Mouse (Mus musculus) right cerebral cortex, postnatal 4 days (tissue): ENCODE measurements around the gene Kif26b.

Experiments
- DNase-seq: peaks from one replicate; pipeline ENCODE4 v3.0.0-alpha.2; 2022

The Kif26b gene

DNA sequence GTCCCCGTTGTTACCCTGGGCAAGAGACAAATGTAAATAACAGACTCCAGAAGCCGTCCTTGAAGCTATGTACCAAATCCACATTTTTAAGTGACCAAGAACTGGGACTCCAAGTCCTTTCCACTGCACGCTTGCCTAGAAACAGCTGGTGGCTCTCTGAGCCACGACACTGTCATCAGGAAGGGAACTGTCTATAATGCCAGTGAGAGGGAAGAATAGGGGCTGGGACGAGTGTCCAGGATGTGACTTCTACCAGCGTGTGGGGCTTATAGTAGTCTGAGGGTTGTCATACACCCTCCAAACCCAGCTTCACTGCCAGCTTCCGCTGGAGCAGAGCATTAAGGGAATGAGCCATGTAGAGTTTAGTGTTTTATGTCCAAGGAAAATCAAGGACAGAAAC, 138.9 kb downstream of the Kif26b start:
- no peak for DNase-seq

DNA sequence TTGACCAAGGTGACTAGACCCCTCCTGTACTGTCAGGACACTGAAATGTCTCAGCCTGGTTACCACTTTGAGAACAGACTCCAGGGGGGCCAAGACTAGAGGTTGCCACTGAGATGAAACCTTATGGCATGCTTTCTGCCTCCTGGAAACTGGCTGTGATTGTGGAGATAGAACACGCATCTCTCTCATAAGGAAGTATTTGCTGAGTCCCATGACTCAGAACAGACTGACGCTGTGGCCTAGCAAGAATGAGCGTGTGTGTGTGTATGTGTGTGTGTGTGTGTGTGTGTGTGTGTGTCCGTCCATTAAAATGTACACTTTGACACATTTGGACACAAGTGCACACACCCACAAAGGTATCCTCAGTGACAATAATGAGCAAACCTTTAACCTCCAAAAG, 140.0 kb downstream of the Kif26b start:
- no peak for DNase-seq

DNA sequence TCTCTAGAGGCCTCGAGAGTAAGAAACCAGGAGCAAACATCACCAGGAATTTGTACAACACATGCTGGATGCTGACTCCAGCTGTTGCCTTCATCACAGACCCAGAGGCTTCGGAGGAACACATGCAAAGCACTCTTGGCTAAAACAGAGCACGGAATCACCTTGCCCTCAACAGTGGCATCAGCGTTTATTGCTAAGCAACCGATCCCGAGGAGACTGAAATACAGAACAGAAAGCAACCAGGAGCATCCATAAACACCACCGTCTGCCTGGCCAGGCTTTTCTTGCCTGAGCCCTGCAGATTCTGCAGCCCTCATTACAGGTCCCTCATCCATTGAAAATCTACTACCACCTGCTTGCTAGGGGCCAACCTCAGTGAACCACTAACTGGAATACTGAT, 144.1 kb downstream of the Kif26b start:
- no peak for DNase-seq

DNA sequence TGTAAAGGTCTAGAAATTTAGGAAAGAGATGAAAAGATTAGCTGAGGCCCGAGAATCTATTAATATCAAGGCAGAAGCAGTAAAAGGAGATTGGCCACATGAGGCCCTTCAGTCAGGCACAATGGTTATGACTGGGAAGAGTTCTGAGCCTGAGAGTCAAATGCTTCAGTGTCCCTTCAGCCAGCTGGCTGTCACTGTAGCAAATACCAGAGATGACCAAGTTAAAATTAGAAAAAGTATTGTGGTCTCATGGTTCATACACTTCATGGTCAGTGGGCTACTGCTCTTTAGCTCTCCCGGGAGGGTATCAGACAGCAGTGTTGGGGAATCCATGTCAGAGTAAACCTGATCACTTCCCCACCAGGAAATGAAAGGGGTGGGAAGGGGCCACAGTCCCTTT, 144.6 kb downstream of the Kif26b start:
- DNase-seq = no peak

DNA sequence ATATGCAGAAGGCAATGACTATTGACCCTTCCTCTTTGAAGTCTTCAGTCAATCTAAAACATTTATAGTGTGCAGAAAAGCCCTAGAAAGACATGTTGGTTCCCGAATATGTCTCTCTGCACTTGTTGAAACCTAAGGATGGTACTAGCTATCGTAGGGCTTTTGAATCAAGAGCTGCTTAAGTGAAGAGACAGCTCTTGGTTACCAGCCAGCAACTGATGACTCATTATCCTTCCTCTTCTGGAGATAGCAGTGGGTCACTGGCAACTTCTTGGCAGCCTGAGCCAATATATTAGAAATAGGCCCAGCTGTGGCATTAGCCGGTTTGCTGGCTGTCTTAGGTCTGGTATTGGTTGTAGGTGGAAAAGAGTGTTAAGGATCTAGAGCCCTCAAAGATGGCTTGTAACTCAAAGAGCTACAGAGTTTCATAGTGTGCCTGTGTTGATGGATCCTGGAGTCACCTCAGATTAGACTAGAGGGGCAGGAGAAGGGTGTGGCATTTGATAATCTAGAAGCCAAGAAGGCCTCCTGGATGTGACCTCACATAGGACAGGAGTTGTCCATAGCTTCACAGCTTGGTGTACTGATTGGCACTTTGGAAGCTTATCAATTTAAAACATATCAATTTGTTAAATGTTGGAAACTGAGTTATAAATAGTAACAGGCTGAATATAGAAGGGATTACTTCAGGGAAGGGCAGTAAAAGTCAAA, 146.8 kb downstream of the Kif26b start:
- no peak for DNase-seq

DNA sequence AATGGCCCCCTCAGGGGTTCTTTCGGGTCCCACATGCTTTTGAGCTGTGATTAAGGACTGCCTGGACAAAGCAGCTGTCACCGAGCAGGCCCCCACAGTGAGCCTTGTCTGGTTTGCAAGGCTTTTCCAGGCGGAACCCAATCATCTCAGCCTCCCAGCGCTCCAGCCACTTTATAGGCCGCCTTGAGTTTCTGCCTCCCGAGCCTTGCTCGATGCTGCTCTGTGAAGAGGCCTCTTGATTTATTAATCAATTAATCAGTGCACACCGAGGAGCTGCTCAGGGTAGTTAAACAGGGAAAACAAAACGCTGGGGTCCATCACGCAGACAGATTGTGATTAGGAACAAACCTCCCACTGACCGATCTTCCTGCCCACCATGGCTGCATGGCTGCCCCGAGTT, 148.2 kb downstream of the Kif26b start:
- DNase-seq = no peak

DNA sequence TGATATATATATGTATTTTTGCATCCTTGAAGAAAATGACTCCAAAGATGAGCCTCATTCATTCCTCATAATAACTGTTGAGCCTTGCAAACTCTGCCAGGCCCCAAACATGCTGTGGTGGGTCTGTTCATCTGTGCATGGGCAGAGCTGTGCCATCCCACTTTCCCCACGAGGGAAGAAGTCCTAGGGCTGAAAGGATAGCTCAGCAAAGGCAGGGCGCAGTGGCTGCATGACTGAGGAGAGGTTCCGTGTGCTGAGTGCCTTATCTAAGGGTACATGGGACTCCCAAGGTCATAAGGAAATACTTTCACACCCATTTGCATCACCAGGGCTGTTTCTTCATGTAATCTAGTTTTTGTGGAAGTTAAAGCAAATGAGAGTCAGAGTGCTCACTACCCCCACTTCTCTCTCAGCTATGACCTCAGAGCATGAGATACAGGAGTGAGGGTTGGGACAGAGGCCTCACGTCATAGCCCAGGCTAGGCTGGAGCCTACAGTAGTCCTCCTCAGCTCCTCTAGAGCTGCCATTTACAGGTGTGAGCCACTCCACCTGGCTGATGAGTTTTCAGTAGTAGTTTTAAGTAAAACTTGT, 148.8 kb downstream of the Kif26b start:
- no peak for DNase-seq

DNA sequence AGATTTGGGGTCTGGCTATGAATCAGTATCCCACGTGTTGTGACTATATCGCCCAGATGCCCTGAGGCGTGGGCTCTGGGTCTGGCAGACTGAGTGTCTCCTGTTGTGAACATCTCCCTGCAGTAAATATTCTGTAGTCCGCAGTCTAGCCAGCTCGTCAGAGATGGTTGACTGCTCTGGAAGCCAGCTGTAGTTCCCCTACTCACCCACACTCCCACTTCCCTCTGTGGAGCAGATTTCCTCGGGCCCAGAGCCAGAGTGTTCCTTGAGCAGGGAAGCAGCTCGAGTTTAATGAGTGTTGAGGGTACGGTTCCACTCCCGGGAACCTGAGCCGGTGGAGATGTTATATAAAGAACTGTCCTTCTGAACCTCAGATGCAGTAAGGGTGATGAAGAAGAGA, 154.7 kb downstream of the Kif26b start:
- DNase-seq = peak; percentile 16

DNA sequence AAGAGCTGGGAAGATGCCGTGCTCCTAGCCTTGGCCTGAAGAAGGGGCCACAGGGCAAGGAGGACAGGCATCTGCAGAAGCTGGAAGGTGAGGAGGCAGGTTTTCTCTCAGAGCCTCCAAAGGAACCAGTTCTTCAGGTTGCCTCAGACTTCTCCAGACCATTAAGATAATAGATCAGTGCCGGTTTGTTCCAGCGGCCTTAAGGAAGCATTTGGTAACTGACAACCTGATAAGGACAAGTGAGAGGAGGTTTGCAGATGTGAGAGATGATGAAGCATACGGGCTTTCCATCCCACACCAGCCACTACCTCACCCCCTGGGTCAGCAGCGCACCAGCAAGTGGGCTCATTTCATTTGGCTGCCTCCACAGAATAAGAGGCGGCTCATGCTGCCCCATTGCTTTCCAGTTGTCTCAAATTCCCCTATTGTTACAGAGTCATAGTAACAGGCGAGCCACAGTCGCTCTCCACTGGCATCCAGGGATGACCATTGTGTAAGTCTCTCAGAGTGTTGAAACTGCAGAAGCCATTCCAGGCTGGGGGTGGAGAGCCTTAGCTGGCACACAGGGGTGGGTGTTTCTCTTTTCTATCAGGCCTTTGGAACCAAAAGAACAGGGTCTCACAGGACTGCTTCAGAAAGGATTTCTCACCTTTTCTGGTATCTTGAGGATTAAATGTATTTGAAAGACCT, 156.2 kb downstream of the Kif26b start:
- no peak for DNase-seq

DNA sequence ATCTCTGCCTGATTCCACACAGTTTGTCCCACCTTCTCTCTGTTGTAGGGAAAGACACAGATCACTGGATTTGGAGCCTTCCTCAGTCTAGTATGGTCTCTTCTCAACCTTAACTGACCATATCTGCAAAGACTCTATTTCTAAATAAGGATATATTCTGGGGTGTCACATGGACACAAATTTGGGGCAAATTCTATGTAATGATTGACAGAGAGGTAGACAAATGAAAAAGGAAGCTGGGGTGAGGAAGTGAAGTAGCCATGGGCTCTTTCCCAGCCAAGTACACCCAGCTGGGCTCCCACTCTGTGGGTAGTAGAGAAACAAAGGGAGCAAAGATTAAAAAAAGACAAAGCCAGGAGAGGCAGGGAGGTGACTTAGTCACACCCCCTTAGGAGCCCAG, 158.0 kb downstream of the Kif26b start:
- no peak for DNase-seq

DNA sequence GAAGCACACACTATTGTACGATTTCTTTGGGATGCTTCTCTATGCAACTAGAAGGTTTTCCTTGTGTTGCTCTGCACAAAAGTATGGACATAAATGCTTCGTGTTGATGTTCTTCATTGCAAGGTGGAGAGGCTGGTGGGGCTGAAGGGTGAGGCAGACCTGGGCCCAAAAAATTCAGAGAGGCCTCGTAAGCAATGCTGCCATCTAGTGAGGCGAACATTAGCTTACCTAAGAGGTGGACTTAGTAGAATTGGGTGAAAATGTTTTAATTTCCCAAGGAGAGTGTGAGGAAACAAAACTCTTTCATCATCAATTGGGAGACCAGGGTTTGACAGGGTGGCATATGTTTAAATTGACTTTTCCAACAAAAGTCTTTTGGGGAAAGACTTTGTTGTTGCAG, 160.6 kb downstream of the Kif26b start:
- DNase-seq = peak; percentile 12

DNA sequence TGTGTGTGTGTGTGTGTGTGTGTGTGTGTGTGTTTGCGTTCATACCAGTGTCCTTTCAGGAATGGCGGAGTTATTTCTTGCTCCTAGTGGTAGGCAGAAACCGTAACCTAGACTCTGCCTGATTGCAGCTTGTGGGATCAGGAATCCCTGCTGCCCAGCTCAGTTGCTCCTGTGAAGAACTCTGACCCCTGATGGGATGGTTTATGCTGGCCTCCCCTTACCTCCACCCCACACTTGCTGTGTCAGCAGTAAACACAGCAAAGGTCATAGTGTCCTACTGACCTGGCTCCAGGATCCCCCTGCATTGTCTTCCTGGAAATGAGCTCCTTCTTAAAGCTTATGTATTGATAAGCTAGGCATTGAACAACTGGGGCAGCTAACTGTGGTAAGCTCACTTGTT, 162.8 kb downstream of the Kif26b start:
- DNase-seq = no peak

DNA sequence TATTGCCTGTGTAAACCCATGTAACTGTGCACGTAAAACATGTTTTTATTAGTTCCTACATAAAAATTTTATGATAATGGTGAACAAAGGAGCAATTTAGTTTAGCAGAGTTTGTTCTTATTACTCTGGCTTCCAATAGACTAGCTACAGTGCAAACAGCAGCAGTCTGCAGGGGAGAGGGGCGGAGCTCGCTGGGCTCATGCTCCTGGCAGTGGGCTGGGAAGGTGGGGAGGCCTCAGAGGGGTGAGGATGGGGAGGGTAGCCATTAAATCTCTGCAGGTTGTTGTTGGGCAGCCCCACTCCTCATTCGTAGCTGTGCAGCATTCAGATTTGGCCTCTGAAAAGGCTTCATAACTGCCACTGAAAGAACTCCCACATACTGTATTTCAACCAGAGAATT, 171.2 kb downstream of the Kif26b start:
- DNase-seq = no peak

DNA sequence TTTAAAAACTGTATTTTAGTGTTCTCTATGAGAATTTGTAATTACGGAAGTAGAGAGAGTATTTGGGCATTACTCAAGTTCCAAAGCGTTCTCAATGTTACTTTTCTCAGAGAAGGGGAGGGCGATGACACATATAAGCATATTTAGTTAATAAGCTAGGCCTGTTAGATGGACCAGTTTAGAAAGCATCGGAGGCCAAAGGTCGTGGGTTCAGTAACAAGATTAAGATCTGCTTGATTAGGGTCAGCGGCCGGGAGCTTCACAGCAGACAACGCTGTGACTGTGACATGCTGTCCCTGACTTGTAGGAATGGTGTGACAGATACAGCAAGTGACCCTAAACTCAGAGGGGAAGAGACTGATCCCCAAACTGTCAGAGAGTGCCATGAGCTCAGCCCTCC, 174.6 kb downstream of the Kif26b start:
- DNase-seq = no peak

DNA sequence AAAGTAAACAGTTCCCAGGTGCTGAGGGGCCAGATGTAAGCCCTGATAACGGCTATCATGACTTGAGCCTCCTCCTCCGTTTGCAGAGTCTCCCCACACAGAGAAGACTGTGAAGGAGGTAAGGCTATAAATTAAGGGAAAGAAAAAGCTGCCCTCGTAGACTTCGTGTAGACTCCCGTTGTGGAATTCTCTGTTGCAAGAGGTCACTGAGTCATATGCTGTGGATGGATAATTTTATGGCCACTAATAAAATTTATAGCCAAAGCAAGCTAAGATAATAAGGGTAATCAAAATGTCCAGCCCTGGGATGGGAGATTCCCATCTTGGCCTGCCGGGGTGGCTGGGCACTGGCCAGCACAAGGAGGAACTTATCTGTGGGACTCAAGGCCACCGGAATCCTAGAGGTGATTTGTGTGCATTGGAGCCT, 179.0 kb downstream of the Kif26b start:
- DNase-seq = no peak

DNA sequence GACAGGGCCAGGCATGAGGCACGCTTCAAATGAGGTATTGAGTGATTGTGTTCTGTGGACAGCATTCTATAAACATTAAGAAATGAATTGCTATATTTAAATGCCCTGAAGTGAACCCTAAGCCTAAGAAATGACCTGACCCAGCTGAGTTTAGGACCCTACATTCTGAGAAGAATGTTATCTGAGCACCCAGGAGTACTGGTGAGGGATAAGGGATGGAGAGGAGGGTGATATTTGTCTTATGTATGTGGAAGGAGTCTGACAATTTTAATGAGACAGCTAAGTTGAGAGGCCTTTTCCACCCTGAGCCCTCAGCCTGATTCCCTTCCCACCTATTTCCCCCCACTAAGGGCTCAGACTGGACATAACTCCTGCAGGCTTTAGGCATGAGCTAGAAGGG, 179.4 kb downstream of the Kif26b start:
- no peak for DNase-seq

DNA sequence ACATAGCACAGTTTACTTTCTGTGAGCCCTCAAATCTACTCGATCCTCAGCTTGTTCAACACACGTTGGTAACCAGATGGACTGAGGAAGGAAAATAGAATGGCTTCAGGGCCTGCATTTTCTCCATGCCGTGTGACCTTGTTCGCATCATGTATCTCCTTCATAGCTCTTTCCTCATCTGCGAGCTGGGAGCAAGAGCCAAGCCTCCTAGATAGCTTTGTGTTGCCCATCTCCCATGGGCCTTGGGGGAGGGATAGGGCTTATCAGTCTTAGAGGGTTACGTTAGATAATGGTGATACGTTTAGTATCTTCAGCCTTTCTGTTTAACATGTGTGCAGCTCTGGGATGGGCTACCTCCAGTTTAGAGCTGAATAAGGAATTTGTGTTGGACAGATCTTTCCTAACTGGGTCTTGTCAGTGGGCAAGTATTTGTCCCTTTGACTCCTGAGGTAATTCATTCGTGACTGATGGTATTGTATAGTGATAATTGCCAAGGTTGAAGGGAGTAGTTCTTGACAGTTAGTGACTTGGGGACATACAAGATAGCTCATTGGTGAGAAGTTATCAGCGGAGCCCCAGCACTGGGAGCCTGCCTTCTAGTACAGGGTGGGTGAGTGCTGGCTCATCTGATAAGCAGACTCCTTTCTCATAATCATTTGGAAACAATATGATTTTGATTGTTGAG, 183.4 kb downstream of the Kif26b start:
- no peak for DNase-seq

DNA sequence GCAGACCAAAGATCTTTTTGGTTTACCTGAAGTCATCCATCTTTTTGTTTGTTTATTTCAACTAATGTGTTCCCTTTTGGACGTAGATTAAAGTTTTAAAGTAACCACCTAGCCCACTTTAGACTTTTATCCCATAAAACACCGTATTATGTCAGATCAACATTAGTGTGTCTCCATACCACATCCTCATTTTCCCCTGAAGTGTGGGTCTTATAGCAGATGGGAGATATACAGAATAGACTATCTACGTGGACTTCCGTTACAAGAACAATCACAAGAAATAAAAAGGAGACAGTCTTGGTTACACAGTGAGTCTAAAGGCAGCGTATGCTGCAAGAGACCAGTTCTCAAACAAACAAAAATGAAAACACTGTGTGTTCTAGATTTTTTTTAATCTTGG, 185.3 kb downstream of the Kif26b start:
- DNase-seq = no peak

DNA sequence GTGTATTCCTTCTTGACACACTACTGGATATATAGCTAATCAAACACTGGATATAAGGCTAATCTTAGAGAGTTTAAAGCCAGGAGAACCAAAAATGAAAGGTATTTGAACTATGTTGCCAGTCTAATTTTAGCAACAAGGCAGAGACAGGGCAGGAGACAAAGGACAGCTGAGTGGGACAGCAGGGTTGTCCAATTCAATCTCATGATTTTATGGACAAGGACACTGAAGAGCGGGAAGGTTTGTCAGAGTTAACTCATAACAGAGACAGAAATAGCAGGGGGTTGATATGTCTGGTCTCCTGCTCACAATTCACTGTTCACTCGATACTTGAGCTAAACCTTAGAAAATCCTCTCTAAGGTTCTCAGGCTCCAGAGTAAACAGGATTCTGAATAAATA, 187.5 kb downstream of the Kif26b start:
- DNase-seq = no peak

DNA sequence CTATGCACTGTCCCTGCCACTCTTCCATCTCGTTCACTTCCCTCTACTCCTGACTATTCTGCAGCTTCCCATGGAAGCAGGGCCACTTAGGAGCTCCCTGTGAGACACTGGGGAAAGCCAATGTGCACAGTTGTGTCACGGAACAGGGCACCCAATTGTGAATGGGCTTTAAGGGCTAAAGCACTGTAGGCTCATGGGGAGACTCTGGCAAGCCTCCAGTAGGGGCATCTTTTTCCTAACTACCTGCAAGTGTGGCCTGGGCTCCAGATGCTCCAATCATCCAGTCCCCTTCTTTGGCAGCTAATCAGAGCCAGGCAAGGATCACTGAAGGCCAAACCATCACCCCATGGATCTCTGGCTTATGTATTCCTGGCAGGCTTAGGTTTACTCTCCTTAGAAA, 191.9 kb downstream of the Kif26b start:
- no peak for DNase-seq

DNA sequence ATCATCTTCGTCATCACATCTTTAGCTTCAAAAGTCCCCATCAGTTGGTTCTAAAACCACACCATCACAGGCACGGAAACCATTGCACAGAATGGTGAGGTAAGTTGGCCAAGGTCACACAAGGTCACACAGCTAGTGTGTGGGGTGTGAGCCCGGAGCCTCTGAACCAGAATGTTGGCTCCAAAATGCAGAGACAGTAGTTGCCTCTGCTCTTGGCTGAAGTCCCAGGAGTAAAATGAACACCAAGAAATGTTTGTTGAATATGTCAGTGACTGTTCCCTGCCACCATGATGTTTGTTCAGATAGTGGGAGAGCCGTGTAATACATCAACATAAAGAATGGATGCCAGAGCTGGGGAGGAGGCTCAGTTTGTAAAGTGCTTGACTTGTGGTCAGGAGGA, 193.9 kb downstream of the Kif26b start:
- no peak for DNase-seq

DNA sequence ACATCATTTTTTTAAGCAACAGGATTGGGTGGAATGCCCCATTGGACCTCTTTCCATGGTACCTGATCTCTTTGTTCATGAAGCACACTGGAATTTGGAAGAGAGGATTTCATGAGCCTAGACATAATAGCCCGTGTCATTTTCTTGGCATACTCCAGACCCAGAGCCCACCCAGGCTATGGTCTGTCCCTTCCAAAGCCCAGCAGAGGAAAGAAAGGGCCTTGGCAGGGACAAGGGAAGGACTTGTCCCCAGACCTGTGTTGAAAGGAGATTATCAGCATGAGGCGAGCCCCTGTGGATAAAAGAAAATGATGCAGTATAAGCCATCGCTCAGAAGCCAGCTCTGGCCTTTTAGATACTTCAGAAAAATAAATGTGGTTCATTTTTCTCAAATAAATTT, 196.6 kb downstream of the Kif26b start:
- DNase-seq = no peak

DNA sequence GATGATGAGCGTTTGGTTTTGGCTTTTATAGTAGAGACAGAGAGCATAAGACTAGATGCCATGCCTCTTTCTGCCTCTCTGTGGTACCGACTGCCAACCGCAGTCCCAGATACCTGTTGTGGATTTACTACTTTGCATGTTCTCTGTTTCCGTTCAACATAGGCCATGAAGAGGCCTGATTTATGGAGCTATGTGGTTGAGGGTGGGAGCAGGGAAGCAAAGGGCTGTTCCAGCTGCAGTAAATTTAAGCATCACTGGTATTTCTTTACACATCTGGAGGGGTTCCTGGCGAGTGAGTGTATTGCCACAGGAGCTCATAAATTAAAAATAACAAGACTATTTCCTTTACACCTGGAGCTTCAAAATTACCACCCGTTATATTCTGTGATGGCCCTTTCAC, 199.3 kb downstream of the Kif26b start:
- DNase-seq = no peak

DNA sequence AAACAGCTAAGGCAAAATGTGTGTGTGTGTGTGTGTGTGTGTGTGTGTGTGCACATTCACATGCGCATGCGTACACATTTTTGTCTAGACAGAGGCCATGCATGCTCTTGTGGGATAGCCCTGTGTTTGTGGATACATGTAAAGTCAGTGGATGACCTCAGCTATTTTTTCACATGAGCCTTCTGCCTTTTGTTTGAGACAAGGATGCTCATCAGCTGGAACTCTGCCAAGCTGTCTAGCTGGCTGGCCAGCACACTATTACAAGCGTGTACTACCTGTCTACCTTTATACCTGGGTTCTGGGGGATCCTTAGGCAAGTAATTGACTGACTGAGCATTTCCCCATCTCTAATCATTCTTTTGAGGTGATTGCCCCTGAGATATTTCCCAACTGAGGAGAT, 201.3 kb downstream of the Kif26b start:
- no peak for DNase-seq
